Mouse (Mus musculus) thymus, postnatal 4 days (tissue): ENCODE measurements around the gene Rab44.

Source experiments
- DNase-seq: peaks from one replicate; pipeline ENCODE4 v3.0.0; 2021

Gene Rab44

DNA sequence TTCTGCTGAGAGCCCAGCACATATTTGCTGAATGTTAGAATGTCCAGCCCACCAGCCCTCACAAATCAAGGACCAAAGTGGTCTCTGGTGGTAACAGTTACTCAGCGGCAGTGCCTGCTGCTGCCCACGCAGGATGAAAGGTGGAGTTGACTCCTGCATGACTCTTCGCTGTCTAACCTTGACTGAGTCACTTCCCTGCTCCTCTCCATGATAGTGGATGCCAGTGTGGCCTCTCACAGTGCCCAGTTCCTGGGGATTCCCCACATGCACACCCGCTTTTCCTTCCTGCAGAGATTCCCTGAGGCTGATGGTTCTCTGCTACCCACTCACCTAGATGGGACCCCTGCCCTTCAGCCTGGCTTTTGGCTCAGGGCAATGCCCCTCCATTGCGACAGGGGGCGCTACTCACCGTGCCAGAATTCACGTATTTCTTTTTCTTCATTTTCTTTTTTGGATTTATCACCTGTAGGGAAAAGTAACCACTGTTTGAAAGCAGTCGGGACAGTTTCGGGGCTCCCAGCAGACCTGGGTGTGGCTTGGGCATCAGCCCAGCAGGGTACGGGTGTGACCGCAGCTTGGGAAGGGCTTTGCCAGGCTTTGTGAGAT is 55.2 kb downstream of the Rab44 start:
- peak; percentile 58 for DNase-seq

DNA sequence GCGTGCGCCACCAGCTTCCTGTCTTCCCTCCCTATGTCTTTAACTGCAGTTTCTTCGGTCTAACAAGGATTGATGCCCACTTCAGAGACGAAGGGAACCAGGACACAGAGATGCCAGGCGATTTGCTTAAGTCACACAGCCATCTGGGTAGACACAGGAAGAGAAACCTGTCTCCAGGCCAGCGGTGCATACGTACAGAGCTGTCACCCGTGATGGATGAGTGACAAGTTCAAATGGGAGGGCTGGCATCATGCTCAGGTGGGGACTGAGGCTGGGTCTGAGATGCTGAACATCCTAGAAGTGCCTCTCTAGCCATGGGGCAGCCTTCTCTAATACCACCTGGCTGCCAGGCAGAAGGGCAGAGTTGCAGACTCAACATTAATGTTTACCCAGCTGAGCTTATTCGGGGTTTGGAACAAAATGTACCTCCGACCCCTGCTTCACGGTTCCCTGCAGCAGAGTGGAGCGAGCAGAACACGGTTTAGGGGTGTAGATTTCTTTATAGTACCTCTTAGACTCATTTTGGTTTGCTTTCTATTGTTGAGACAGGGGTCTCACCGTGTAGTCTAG is 56.6 kb downstream of the Rab44 start:
- peak; percentile 25 for DNase-seq

DNA sequence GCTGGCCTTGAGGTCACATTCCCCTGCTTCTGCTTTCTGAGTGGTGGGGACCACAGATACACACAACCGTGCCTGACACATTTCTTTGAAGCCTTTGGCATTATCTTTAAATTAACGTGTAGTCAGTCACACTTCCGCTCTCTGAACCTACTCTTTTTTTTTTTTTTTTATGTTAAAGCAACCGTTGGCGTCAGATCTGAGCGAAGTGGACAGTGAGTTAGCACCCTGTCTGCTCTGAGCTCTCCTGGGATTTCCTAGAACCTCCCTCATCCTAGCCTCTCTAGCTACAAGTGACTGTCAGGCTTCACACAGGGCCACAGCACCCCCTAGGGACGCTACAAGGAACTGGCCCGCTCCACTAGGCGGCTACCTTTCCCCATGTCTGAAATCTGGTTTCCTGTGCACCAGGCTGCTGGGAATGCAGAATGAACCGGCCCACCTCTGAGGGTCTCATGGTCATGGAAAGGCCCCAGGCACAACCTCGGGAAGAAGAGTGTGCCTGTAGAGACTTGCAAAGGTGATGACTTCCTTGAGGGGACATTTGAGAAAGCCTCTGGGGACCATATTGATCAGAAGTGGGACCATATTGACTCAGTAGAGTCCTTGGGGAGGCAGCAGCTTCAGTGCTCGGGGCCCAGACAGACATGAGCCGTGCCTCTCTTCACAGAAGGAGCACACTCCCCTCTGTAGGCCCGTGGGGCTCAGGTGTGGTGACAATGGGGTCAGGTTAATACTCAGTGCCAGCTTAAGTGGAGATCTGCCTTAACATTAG is 57.2 kb downstream of the Rab44 start:
- DNase-seq, result peak; percentile 92

DNA sequence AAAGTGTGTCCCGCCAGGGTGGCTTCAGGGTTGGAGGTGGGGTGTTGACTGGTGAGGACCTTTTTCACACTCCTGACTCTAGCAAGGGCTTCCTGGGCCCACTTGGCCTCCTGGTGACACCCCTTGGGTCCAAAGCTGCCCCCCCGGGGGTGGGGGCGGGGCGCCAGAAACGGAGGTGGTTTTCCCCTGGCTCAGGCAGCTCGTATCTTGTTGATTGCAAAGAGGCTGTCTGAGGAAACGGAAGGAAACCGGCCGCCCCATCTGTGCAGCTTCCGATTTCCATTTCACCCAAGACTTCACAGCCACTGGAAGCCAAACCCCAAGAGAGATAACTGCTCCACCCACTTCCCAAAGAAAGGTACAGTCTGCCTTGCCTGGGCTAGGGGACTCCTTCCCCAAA is 58.1 kb downstream of the Rab44 start:
- peak; percentile 80 for DNase-seq

DNA sequence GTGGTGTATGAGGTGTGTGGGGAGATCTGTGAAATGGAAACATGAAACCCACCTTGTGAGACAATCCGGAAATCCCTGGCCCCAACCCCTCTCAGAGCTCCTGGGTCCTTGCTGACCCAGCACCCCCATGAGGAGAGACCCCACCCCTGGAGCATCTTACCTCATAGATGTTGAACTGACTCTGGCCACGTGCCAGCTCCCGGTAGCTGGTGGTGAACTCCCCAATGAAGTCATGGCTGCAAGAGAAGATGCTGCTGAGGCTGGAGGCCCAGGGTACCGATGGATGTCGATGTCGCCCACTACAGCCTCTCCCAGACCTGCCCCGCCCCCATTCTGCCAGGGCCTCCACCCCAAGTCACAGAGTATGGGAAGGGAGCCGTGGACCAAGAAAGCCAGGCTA is 59.2 kb downstream of the Rab44 start:
- peak; percentile 37 for DNase-seq

DNA sequence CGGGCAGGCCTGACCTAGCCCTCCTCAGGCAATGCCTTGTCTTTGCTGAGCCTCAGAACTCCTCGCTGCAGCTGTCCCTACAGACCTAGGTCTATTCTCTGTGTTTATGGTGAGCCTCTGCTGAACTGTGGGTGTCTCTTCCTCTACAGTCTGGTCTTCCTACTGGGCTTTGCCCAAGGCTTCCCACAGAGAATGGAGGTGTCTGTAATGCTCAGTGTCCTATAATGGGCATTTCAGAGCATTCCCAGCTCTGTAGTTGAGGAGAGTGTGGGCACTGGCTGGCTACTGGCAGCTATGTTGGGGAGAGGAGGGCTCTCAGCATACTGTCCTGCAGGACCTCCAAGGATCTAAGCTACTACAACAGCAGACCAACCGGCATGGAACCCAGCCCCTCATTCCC is 61.7 kb downstream of the Rab44 start:
- DNase-seq, result no peak

DNA sequence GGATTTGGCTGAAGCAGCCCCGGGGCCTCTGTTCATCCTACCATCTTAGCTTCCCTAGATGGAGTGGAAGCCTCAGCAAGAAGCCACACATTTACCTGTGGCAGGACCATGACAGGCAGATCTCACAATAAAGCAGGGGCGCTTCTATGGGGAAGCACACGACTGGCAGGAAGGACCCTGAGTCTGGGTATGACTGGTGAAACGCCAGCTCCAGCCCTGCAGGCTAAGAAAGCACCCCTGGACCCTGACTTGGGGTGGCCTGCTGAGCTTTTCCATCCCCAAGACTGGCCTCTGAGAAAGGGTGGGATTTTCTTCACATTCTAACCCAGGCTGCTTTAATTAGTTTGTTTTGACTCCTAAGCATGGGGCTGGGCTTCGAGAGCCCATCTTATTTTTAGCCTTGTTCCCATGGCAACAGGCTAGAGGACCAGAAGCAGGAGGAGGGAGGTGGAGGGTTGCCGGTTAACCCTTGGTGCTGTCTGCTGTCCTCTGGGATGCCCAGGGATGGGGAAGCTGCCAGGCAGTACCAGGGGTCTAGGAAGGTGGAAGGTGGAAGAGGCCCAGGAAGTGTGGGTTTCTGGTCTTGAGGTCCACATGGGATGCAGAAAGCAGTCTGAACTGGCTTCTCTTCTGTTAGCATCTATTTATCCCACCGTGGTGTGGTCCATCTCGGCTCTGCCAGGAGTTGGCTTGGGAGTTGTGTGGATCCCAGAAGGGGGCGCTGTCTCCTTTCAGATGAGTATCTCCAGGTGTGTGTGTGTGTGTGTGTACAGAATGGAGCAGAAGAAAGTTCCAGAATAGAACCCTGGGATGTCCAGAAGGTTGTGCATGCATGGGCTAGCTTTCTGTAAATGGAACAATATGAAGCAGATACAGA is 62.7 kb downstream of the Rab44 start:
- peak; percentile 81 for DNase-seq

DNA sequence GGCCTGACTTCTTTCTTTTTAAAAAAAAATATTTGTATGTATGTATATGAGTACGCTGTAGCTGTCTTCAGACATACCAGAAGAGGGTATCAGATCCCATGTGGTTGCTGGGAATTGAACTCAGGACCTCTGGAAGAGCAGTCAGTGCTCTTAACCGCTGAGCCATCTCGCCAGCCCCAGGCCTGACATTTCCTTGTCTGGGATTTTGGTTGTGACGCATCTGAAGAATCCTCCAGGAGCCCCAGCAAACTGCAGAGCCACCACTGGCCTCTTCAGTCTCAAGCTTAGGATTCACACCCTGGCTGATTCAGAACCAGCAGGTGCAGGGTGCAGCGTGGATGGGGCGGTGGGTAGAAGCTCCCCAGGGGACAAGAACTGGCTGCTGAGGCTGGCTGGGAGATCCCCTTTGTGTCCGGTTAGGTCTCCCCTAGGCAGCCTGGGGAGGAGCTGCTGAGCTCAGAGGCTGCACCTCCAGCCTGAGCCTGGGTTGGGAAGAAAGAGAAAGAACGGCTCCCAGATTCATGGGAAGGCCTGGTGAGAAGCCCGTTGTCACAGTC is 64.6 kb downstream of the Rab44 start:
- no peak for DNase-seq

DNA sequence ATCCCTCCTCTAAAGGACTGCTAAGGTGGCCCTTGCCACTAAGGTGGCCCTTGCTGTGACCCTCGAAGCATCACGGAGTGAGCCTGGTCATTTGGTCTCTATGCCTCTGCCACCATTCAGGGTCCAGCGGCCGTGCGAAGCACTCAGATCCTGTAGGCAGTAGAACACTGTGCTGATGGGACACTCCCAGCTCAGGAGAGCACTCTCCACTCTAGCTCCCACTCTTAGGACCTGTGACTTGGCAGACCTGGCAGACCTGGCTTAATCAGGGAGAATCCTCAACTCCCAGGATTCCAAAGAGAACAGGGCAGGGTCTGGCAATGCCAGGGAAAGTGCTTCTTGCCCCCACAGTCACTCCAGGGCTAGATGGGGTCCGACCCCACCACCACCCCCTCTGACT is 66.0 kb downstream of the Rab44 start:
- DNase-seq, result no peak

DNA sequence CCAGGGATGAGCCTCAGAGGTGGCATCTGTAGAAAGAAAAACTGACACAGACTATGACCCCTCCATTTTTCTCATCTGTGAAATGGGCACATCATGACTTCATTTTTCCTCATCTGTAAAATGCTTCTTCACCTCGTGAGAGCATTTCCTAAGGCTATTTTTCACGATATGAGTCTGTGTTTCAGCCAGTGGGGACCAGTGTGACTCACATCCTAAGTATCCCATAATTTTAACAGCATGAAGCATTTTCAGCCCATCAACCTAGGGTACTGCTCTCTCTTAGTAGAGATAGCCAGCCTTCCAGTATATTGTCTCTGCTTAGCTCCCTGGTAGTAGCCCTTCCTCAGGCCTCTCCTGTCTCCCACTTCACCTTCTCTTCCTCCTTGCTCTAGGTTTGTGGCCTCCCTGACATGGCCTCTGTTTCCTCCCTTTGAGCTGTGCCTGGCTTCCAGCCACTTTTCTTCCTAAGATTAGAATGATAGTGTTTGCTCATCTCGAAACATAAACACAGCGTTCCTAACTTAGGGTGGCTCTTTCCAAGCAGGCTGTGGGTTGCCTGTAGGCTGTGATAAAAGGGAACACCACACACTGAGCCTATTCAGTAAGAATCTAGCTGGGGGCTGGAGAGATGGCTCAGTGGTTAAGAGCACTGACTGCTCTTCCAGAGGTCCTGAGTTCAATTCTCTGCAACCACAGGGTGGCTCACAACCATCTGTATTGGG is 66.6 kb downstream of the Rab44 start:
- DNase-seq, result no peak

DNA sequence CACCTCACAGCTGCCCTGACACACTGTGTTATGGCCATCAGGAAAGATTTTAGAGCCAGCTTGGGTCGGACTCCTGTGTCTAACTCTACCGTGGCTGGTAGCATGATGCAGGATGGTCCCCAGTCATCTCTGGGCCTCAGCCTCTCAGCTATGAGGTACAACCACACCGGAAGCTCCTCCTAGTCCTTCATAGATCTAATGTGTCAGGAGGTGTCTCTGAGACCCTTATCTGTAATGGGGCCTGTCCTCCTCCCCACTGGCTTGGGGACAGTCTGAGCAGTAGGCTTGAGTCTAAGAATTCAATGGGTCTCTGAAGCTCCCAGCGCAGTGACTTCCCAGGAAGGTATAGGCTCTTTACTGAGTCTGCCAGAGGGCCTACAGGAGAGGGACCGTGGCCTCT is 67.8 kb downstream of the Rab44 start:
- no peak for DNase-seq

DNA sequence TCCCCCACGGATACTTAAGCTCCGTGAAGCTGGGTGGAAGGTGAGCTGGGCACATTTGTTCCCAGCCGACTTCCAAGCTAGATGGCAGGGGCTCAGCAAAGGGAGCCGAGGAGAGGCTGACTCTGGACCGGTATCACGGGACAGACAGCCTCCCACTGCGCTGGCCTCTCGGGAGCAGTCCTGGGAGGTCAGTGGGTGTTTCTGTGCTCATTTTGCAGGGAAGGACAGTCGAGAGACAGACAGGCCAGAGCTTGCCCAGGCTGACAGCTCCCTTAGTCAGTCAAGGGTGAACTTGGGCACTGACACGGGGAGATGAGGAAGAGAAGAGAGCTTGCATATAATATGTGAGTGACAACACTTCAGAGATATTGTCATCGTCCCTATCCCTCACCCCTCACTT is 69.2 kb downstream of the Rab44 start:
- no peak for DNase-seq

DNA sequence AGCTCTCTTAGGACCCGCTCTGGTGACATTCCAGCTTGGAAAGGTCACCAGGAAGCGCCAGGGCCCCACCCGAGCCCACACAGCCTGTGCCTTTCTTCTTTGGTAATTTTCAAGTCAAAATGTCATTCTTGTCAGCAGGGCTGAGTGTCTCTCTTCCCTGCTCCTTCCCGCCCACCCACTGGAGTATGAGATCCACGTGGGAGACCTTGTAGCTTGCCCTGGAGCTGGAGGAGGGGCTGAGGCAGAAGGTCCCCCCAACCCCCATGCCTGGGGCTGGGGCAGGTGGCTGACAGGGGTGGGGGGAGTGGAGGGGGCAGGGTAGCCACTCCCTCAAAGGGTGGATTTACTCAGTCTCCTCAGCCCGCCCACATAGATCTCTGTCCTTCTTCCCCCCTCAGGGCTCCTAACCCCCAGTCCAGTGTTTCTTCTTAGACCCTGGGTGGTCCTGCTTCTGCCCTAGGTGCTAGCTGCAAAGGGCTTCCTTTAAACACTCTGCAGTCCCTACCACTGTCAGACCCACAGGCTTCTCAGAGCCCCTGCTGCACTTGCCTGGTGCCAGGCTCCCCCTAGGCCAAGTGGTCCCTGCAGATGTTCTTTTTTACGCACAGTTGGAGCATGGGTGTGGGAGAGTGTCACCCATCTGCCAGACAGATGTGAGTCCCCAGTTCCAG is 71.6 kb downstream of the Rab44 start:
- no peak for DNase-seq

DNA sequence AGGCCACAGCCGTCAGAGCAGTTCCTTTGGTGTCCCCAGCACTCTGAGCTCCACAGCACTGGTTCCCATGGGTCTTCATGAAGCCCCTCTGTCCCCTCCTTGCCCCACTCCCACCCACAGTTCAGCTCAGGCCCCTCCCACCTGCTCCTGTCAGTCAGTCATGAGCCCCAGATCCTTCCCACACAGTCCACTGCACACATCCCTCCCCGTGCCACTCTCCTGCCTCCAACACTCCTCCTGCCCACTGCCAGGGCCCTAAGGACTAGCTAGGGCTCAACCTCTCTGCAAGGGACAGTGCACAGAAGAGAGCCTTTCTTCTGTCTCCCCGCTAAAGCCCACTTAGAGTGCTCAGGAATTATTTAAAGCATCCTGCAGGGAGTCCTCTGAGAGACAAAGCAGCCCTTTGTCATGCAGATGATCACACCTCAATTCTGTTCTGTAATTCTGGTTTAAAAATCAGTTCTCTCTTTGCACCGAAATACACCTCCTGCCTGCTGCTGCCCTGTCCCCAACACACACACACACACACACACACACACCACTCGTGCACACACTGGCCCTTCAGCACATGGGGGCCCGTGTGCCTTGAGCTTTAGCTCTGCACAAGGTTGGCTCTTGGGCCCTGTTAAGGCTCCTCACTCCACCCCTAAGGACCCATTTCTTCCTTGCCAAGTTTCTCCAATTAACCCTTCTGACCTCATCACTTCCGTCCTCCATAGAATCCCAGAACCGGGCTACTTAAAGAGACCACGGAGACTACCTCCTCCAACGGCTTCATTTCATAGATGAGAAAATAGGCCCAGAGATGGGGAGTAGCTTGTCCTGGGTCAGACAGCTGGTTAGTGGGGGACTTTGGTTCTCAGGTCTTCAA is 73.3 kb downstream of the Rab44 start:
- DNase-seq, result no peak

DNA sequence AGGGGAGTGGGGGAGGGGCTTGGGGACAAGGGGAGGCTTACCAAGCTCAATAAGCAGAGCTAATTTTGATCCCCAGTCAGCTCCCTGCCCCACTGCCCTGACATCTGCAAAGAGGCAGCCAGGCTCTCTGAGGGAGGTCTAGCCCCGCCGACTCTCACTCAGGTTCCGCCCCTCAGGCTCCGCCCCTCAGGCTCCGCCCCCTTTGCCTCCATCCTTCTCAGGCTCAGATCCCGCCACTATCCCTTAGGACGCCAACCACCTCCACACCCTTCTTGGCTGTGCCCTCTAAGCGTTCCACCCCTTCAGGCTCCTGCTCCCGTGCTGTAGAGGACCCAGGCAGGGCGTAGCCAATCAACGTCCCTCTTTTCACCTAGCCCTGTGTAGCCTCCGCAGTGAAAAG is 75.0 kb downstream of the Rab44 start:
- no peak for DNase-seq

DNA sequence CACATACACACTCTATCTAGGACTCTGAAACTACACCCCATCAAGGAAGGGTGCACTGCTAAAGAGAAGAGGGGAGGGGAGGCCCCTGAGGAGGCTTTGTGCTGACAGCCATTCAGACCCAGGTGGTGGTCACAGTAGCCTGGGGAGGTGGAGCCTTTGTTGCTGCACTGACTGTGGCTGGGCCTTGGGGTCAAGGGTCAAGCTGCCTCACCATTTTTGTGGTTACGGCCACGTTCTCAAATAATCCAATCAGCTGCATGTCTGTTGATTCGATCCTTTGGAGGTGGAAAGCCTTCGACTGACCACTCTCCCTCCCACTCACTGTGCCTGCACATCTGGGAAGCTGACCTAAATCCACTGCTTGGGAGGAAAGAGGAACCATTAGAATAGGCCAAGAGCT is 81.6 kb downstream of the Rab44 start:
- DNase-seq, result no peak
